Mouse (Mus musculus): ENCODE measurements around the gene Lrrtm3.

DNA sequence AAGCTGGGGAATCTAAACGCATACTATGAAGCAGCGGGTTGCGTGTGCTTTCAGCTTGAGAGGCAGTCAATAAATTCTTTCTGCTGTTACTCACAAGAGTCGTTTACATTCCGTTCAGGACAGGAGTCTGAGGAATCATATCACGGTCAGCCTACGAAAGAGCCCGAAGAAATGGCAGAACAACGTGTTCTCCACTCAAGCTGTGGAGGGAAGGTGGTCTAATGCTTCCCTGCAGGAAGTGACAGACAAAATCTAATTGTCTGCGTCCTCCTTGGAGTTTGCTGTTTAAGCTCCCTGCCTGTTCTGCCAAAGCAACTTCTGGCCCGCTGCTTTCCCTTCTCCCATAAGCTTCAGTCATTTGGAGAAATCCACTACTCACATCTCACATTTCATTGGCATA is 112.0 kb downstream of the Lrrtm3 start:
- TF ChIP-seq CTCF (IDR thresholded peaks at IDR 0.05; ENCODE audit: borderline replicate concordance, insufficient read depth, low read depth, low read length) (no peak), POLR2A (IDR thresholded peaks at IDR 0.05; ENCODE audit: borderline replicate concordance, insufficient read depth, low read length) (no peak)
